27 mouse cellular contexts compared by ENCODE assay signal in genomic region chr4:148495160-148495559, GRCm38 (mm10). TPM values are rescaled to one million over a fixed set of nuclear protein-coding genes. Genes with fewer than 3 reads are reported as not detected.
DNase-seq lines count a peak whose midpoint lies in the region; ATAC-seq and TF ChIP-seq lines count a peak whose summit lies in the region.
"Had no signal": no experiment of that assay in that cellular context is flagged by ENCODE, and none has a peak within 500 bp of the region (broad histone marks: within the 10 kb centered on the region; RNA-seq: fewer than 3 reads in every experiment).

No protein-coding gene starts in this region.

- H3K4me1 ChIP-seq in hindbrain, embryonic 15.5 days (replicated peaks) = peaks cover 8% of the 10 kb centered on the region; the same call in 1 of the 2 replicates
- no peaks in the 10 kb centered on the region for H3K4me1 ChIP-seq in hindbrain, embryonic 11.5 days (replicated peaks; ENCODE audit: control insufficient read depth, insufficient read depth, low read length)
- no peaks in the 10 kb centered on the region for H3K4me1 ChIP-seq in lung, embryonic 14.5 days (ENCODE audit: insufficient read depth)
- H3K4me1 ChIP-seq in lung, adult 2 months (ENCODE audit: control insufficient read depth, insufficient read depth, low read length) = no peaks in the 10 kb centered on the region
- H3K4me1 ChIP-seq in forebrain, embryonic 14.5 days (ENCODE audit: control insufficient read depth, insufficient read depth, low read length) = peaks cover 4% of the 10 kb centered on the region; the same call in 1 of the 2 replicates
- peaks cover 2% of the 10 kb centered on the region; the same call in 1 of the 2 replicates for H3K4me1 ChIP-seq in heart, adult 2 months (ENCODE audit: control insufficient read depth, insufficient read depth, low read length)
- H3K4me1 ChIP-seq: embryonic facial prominence, embryonic 13.5 days; lung, embryonic 15.5 days had no signal

- H3K9ac ChIP-seq in hindbrain, embryonic 15.5 days = no peak overlapping the region
- H3K9ac ChIP-seq in hindbrain, embryonic 11.5 days (ENCODE audit: low read depth, low read length) = no peak overlapping the region
- H3K9ac ChIP-seq in lung, embryonic 14.5 days = no peak overlapping the region
- H3K9ac ChIP-seq in forebrain, embryonic 14.5 days (ENCODE audit: low read length) = no peak overlapping the region
- no peak overlapping the region for H3K9ac ChIP-seq in heart, adult 2 months (ENCODE audit: low read depth, low read length)
- H3K9ac ChIP-seq: embryonic facial prominence, embryonic 13.5 days; heart, embryonic 12.5 days; liver, embryonic 13.5 days; lung, embryonic 15.5 days had no signal

- peak overlapping the region; percentile 46; the same call in 1 of the 2 replicates for H3K27ac ChIP-seq in hindbrain, embryonic 15.5 days (replicated peaks)
- no peak overlapping the region for H3K27ac ChIP-seq in hindbrain, embryonic 11.5 days (ENCODE audit: low read depth, low read length)
- no peak overlapping the region for H3K27ac ChIP-seq in lung, embryonic 14.5 days (ENCODE audit: low read depth)
- peak overlapping the region; percentile 75; the same call in 1 of the 2 replicates for H3K27ac ChIP-seq in forebrain, embryonic 14.5 days (ENCODE audit: low read depth, low read length)
- H3K27ac ChIP-seq in heart, adult 2 months = no peak overlapping the region
- H3K27ac ChIP-seq: embryonic facial prominence, embryonic 13.5 days; liver, embryonic 13.5 days; lung, embryonic 15.5 days had no signal

- H3K79me2 ChIP-seq in heart, adult 2 months (replicated peaks; ENCODE audit: control insufficient read depth, insufficient read depth, low read length) = no peaks in the 10 kb centered on the region

- H3K27me3 ChIP-seq in hindbrain, embryonic 15.5 days = no peaks in the 10 kb centered on the region
- no peaks in the 10 kb centered on the region for H3K27me3 ChIP-seq in hindbrain, embryonic 11.5 days (ENCODE audit: control insufficient read depth, insufficient read depth, low read length)
- H3K27me3 ChIP-seq in lung, embryonic 14.5 days (ENCODE audit: insufficient read depth, low read length) = no peaks in the 10 kb centered on the region
- no peaks in the 10 kb centered on the region for H3K27me3 ChIP-seq in forebrain, embryonic 14.5 days (replicated peaks; ENCODE audit: control insufficient read depth, insufficient read depth, low read length)
- H3K27me3 ChIP-seq in heart, adult 2 months (ENCODE audit: control insufficient read depth, insufficient read depth, low read length) = no peaks in the 10 kb centered on the region
- H3K27me3 ChIP-seq: embryonic facial prominence, embryonic 13.5 days; heart, embryonic 12.5 days; liver, embryonic 13.5 days; lung, embryonic 15.5 days; megakaryocyte, embryonic 14.5 days had no signal

- peaks cover 52% of the 10 kb centered on the region for H3K36me3 ChIP-seq in hindbrain, embryonic 15.5 days
- H3K36me3 ChIP-seq in hindbrain, embryonic 11.5 days (ENCODE audit: control insufficient read depth, insufficient read depth, low read length) = peaks cover 3% of the 10 kb centered on the region; the same call in 1 of the 2 replicates
- H3K36me3 ChIP-seq in lung, embryonic 14.5 days (ENCODE audit: insufficient read depth) = peaks cover 68% of the 10 kb centered on the region
- H3K36me3 ChIP-seq in forebrain, embryonic 14.5 days (ENCODE audit: control insufficient read depth, insufficient read depth, low read length) = peaks cover 69% of the 10 kb centered on the region
- H3K36me3 ChIP-seq in heart, adult 2 months (ENCODE audit: control insufficient read depth, insufficient read depth, low read length) = no peaks in the 10 kb centered on the region

- ATAC-seq in hindbrain, embryonic 15.5 days (ENCODE audit: low FRiP score, low read depth) = no peak
- ATAC-seq in hindbrain, embryonic 11.5 days (ENCODE audit: low FRiP score) = no peak
- ATAC-seq in lung, embryonic 14.5 days (ENCODE audit: insufficient read depth) = no peak
- no peak for ATAC-seq in forebrain, embryonic 14.5 days

- no peak for DNase-seq in hindbrain, embryonic 11.5 days (ENCODE audit: low spot score)
- DNase-seq in lung, embryonic 14.5 days = peak; percentile 11
- DNase-seq in lung, adult 2 months = no peak
- DNase-seq in NIH3T3 (ENCODE audit: low read depth) = peak; percentile 29
- DNase-seq in forebrain, embryonic 14.5 days (ENCODE audit: low spot score) = peak; percentile 25
- DNase-seq in right cerebral cortex, adult 2 months (ENCODE audit: low spot score in 2 of 2) = no peak
- DNase-seq in heart, adult 2 months = no peak
- DNase-seq: adrenal gland, postnatal 10 days; cerebellum, adult 8-10 months; cerebellum, postnatal 36 days; embryo, embryonic 11 days; gastrocnemius, postnatal 10 days; heart, adult 11 months; kidney, adult 18-20 months; kidney, postnatal 25 days; liver, embryonic 13.5 days; lung, postnatal 36 days; right cerebral cortex, postnatal 25 days; spleen, adult 18-20 months; thymus, postnatal 25 days had no signal

- TF ChIP-seq CTCF in lung, embryonic 14.5 days (IDR thresholded peaks at IDR 0.05; ENCODE audit: low read depth) = no peak
- TF ChIP-seq CTCF in lung, adult 2 months (IDR thresholded peaks at IDR 0.05; ENCODE audit: insufficient read depth, low read length) = no peak
- TF ChIP-seq CTCF in heart, adult 2 months (IDR thresholded peaks at IDR 0.05) = no peak

- intact Hi-C loops in heart, adult 2 months (cut with DNase I) = no loop called here

- 85% methylated on average over 6 of the region's 6 CpGs for WGBS in hindbrain, embryonic 15.5 days
- WGBS in hindbrain, embryonic 11.5 days = 93% methylated on average over 6 of the region's 6 CpGs
- WGBS in lung, embryonic 14.5 days = 91% methylated on average over 6 of the region's 6 CpGs
- WGBS in lung, adult 2 months = 92% methylated on average over 6 of the region's 6 CpGs
- WGBS in forebrain, embryonic 14.5 days = 89% methylated on average over 6 of the region's 6 CpGs
- WGBS in heart, adult 2 months = 89% methylated on average over 6 of the region's 6 CpGs

- H3K4me2 ChIP-seq in hindbrain, embryonic 15.5 days = no peak overlapping the region
- H3K4me2 ChIP-seq in hindbrain, embryonic 11.5 days (replicated peaks; ENCODE audit: low read depth, low read length) = no peak overlapping the region
- H3K4me2 ChIP-seq in lung, embryonic 14.5 days = no peak overlapping the region
- H3K4me2 ChIP-seq in forebrain, embryonic 14.5 days (ENCODE audit: low read length) = no peak overlapping the region
- H3K4me2 ChIP-seq: embryonic facial prominence, embryonic 13.5 days; heart, embryonic 12.5 days; liver, embryonic 13.5 days; lung, embryonic 15.5 days had no signal

- H3K9me3 ChIP-seq in hindbrain, embryonic 15.5 days = no peaks in the 10 kb centered on the region
- H3K9me3 ChIP-seq in hindbrain, embryonic 11.5 days (ENCODE audit: control insufficient read depth, low read length) = no peaks in the 10 kb centered on the region
- H3K9me3 ChIP-seq in lung, embryonic 14.5 days (ENCODE audit: low read depth, low read length) = no peaks in the 10 kb centered on the region
- H3K9me3 ChIP-seq in forebrain, embryonic 14.5 days (replicated peaks; ENCODE audit: control insufficient read depth, low read length) = no peaks in the 10 kb centered on the region
- H3K9me3 ChIP-seq: embryonic facial prominence, embryonic 13.5 days; heart, embryonic 12.5 days; liver, embryonic 13.5 days; lung, embryonic 15.5 days; megakaryocyte, embryonic 14.5 days had no signal

- no peak overlapping the region for H3K4me3 ChIP-seq in hindbrain, embryonic 15.5 days
- no peak overlapping the region for H3K4me3 ChIP-seq in hindbrain, embryonic 11.5 days (ENCODE audit: low read depth, low read length)
- H3K4me3 ChIP-seq in lung, embryonic 14.5 days (ENCODE audit: low read depth, low read length) = no peak overlapping the region
- H3K4me3 ChIP-seq in lung, adult 2 months (replicated peaks; ENCODE audit: extremely low read depth, low read depth, low read length) = no peak overlapping the region
- no peak overlapping the region for H3K4me3 ChIP-seq in forebrain, embryonic 14.5 days (ENCODE audit: low read depth, low read length)
- H3K4me3 ChIP-seq in heart, adult 2 months = no peak overlapping the region
- H3K4me3 ChIP-seq: embryonic facial prominence, embryonic 13.5 days; erythroblast, embryonic 14.5 days; heart, embryonic 12.5 days; liver, embryonic 13.5 days; lung, embryonic 15.5 days had no signal

- no peak for TF ChIP-seq EP300 in heart, adult 2 months (IDR thresholded peaks at IDR 0.05; ENCODE audit: insufficient read depth, low read depth, low read length)

- TF ChIP-seq POLR2A in lung, adult 2 months (IDR thresholded peaks at IDR 0.05; ENCODE audit: borderline replicate concordance, extremely low read depth, low read depth, low read length) = no peak
- TF ChIP-seq POLR2A in heart, adult 2 months (IDR thresholded peaks at IDR 0.05; ENCODE audit: insufficient read depth, low read depth, low read length) = no peak

RNA-seq across cellular contexts. Expression of gene Angptl7, which starts 5.1 kb away (rescaled TPM):
- polyA plus RNA-seq in hindbrain, embryonic 15.5 days (2015; fragmentation: Nextera tagmentation; extraction: Ambion mirVana) = 0.44 and 0.50 TPM in 2 replicates
- polyA plus RNA-seq in hindbrain, embryonic 11.5 days (2014; fragmentation: Nextera tagmentation; extraction: Ambion mirVana) = 0.28 and 0.33 TPM in 2 replicates
- polyA plus RNA-seq in lung, embryonic 14.5 days (2014; fragmentation: Nextera tagmentation; extraction: Ambion mirVana) = 0.75 and 1.3 TPM in 2 replicates
- polyA plus RNA-seq in lung, adult 2 months (2012; rRNA removed) = 1.5 TPM in 2 replicates
- polyA plus RNA-seq in forebrain, embryonic 14.5 days (2014; fragmentation: Nextera tagmentation; extraction: Ambion mirVana) = 0.15 and 0.30 TPM in 2 replicates
- total RNA-seq in heart, adult 2 months (2021) = 1 to 10 TPM; 2.5 TPM
- 3.7 and 4.4 TPM in 2 replicates for polyA plus RNA-seq in heart, adult 2 months (2012; rRNA removed)
- total RNA-seq: monocyte, adult 5-6 weeks had no signal
- polyA plus RNA-seq: erythroblast, embryonic 14.5 days had no signal

RNA-seq across cellular contexts. Expression of gene Mtor, which starts 46.7 kb away (rescaled TPM):
- polyA plus RNA-seq in hindbrain, embryonic 15.5 days (2015; fragmentation: Nextera tagmentation; extraction: Ambion mirVana) = 22.7 and 22.8 TPM in 2 replicates
- 28.0 and 33.0 TPM in 2 replicates for polyA plus RNA-seq in hindbrain, embryonic 11.5 days (2014; fragmentation: Nextera tagmentation; extraction: Ambion mirVana)
- polyA plus RNA-seq in lung, embryonic 14.5 days (2014; fragmentation: Nextera tagmentation; extraction: Ambion mirVana) = 21.3 and 23.5 TPM in 2 replicates
- 17.3 and 20.2 TPM in 2 replicates for polyA plus RNA-seq in lung, adult 2 months (2012; rRNA removed)
- polyA plus RNA-seq in forebrain, embryonic 14.5 days (2014; fragmentation: Nextera tagmentation; extraction: Ambion mirVana) = 22.2 and 24.4 TPM in 2 replicates
- total RNA-seq in heart, adult 2 months (2021) = 10 to 100 TPM; 40.9 to 49.7 TPM
- polyA plus RNA-seq in heart, adult 2 months (2012; rRNA removed) = 18.6 and 25.7 TPM in 2 replicates

RNA-seq across cellular contexts. Expression of gene Ubiad1, which starts 50.6 kb away (rescaled TPM):
- polyA plus RNA-seq in hindbrain, embryonic 15.5 days (2015; fragmentation: Nextera tagmentation; extraction: Ambion mirVana) = 18.4 and 20.2 TPM in 2 replicates
- 14.4 and 14.6 TPM in 2 replicates for polyA plus RNA-seq in hindbrain, embryonic 11.5 days (2014; fragmentation: Nextera tagmentation; extraction: Ambion mirVana)
- 18.2 and 19.2 TPM in 2 replicates for polyA plus RNA-seq in lung, embryonic 14.5 days (2014; fragmentation: Nextera tagmentation; extraction: Ambion mirVana)
- 13.6 and 18.0 TPM in 2 replicates for polyA plus RNA-seq in lung, adult 2 months (2012; rRNA removed)
- 14.2 and 14.6 TPM in 2 replicates for polyA plus RNA-seq in forebrain, embryonic 14.5 days (2014; fragmentation: Nextera tagmentation; extraction: Ambion mirVana)
- 10 to 100 TPM; 17.8 to 20.9 TPM for total RNA-seq in heart, adult 2 months (2021)
- polyA plus RNA-seq in heart, adult 2 months (2012; rRNA removed) = 25.1 and 25.5 TPM in 2 replicates

Comparison
In these comparisons a context has a peak if more than half of its experiments do, and no peak if none do; other contexts are left out.
1. H3K27ac ChIP-seq: peak in hindbrain, embryonic 15.5 days (single experiment) and forebrain, embryonic 14.5 days (single experiment); none in hindbrain, embryonic 11.5 days (single experiment), lung, embryonic 14.5 days (single experiment) and heart, adult 2 months (single experiment).
2. DNase-seq: peak in lung, embryonic 14.5 days (single experiment), NIH3T3 (single experiment) and forebrain, embryonic 14.5 days (single experiment); none in hindbrain, embryonic 11.5 days (single experiment), lung, adult 2 months (single experiment), right cerebral cortex, adult 2 months (0 of 2) and heart, adult 2 months (0 of 2).